Mouse (Mus musculus): ENCODE results near the gene Upk3b. TPM values are rescaled to one million over a fixed set of nuclear protein-coding genes. Genes with fewer than 3 reads are reported as not detected.

Upk3b gene
- polyA plus RNA-seq, 1 experiment from 2014 or later: 0.85 TPM

DNA sequence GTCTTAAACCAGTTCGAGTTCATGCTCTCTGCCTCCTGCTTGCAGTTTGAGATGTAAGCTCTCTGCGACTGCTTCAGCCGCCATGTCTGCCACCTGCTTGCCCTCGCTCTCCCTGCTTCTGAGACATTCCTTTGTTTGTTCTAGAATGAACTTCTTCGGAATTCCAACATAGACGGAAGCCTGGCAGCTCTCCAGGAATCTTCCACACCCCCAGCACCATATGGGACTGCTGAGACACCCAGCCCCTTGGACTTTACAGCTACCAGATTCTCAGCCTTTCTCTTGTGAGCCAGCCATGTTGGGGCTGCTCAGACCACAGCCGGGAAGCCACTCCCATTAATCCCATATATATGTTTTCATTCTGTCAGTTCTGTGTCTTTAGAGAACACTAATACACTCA is 38.0 kb downstream of the Upk3b start:
- Histone ChIP-seq H3K27me3 (ENCODE audit: control insufficient read depth, insufficient read depth, low read length) (no peaks in the 10 kb centered on the region), H3K9me3 (ENCODE audit: control insufficient read depth, low read length) (no peaks in the 10 kb centered on the region), H3K36me3 (ENCODE audit: control insufficient read depth, insufficient read depth, low read length) (no peaks in the 10 kb centered on the region), H3K4me2 (replicated peaks; ENCODE audit: low read depth, low read length) (no peak overlapping the region), H3K4me1 (ENCODE audit: control insufficient read depth, insufficient read depth, low read length) (no peaks in the 10 kb centered on the region), H3K27ac (ENCODE audit: low read depth, low read length) (peak overlapping the region; percentile 30; the same call in 1 of the 2 replicates), H3K4me3 (ENCODE audit: low read length) (no peak overlapping the region), H3K9ac (ENCODE audit: low read depth, low read length) (no peak overlapping the region)
- 46% methylated on average over 7 of the region's 7 CpGs for WGBS
- ATAC-seq (ENCODE audit: low FRiP score, low TSS enrichment): no peak; the same call in 1 of the 2 replicates

DNA sequence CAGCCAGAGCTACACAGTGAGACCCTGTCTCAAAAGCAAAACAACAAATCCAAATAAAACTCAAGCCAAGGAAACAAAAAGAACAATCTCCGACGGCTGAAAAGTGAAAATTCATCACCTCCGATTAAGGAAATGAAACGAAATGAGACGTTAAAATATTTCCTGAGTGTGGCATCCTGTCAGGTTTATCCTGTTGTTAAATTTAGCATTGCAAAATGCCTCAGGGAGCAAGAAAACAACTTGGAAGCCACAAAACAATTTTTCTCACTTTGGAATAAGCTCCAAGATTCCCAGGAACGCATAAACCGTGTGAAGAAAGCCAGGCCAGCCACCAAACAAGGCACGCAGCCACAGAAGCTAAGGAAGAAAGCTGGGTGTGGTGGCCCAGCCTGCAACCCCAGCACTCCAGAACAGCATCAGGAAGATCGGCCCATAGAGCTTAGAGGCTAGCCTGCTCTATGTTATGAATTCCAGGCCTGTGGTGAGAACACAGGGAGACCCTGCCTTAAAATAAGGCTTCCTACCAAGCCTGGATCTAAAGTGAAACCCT is 38.8 kb downstream of the Upk3b start:
- Histone ChIP-seq H3K4me3 (ENCODE audit: low read length) (no peak overlapping the region), H3K9me3 (ENCODE audit: control insufficient read depth, low read length) (no peaks in the 10 kb centered on the region), H3K27ac (ENCODE audit: low read depth, low read length) (peak overlapping the region; percentile 30; the same call in 1 of the 2 replicates)

DNA sequence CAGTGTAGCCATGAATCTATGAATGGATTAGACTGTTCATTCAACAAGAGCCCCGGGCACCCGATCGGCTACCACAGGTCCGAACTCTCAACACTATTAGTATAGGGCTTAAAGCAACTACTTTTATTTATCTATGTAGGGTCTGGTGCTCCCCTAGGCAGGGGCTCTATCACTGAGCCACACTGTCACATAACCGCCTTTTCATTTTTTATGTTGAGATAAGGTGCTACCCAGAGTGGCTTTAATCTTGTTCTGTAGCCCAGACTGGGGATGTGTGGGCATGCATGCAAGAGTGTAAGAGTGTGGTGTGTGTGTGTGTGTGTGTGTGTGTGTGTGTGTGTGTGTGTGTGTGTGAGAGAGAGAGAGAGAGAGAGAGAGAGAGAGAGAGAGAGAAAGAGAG is 39.8 kb downstream of the Upk3b start:
- Histone ChIP-seq H3K9me3 (ENCODE audit: control insufficient read depth, low read length) (no peaks in the 10 kb centered on the region), H3K4me2 (replicated peaks; ENCODE audit: low read depth, low read length) (no peak overlapping the region), H3K27ac (ENCODE audit: low read depth, low read length) (no peak overlapping the region), H3K9ac (ENCODE audit: low read depth, low read length) (no peak overlapping the region), H3K4me3 (ENCODE audit: low read length) (no peak overlapping the region), H3K4me1 (ENCODE audit: control insufficient read depth, insufficient read depth, low read length) (no peaks in the 10 kb centered on the region), H3K36me3 (ENCODE audit: control insufficient read depth, insufficient read depth, low read length) (no peaks in the 10 kb centered on the region), H3K27me3 (ENCODE audit: control insufficient read depth, insufficient read depth, low read length) (no peaks in the 10 kb centered on the region)
- WGBS: 95% methylated on average over 5 of the region's 5 CpGs
- ATAC-seq (ENCODE audit: low FRiP score, low TSS enrichment): no peak

More for the DNA sequence above, 38.8 kb downstream of the Upk3b start:
- no peak for ATAC-seq (ENCODE audit: low FRiP score, low TSS enrichment)
- no peaks in the 10 kb centered on the region for H3K36me3 ChIP-seq (ENCODE audit: control insufficient read depth, insufficient read depth, low read length)
- H3K4me2 ChIP-seq (replicated peaks; ENCODE audit: low read depth, low read length): no peak overlapping the region
- no peak overlapping the region for H3K9ac ChIP-seq (ENCODE audit: low read depth, low read length)
- 72% methylated on average over 9 of the region's 9 CpGs for WGBS
- no peaks in the 10 kb centered on the region for H3K27me3 ChIP-seq (ENCODE audit: control insufficient read depth, insufficient read depth, low read length)
- H3K4me1 ChIP-seq (ENCODE audit: control insufficient read depth, insufficient read depth, low read length): no peaks in the 10 kb centered on the region

DNA sequence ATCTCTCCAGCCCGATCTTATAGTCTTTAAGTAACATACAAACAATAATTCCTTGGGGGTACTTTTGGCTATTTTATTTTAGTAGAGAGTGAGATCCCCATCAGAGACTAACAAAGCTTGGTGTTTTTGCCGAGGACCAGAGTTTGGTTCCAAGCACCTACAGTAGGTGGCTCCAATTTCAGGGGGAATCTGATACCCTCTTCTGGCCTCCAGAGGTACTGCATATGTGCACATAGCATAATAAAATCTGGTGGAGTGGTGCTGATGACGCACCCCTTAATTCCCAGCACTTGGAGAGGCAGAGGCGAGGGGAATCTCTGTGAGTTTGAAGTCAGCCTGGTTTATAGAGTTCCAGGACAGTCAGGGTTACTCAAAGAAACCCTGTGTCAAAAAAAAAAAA is 44.0 kb downstream of the Upk3b start:
- Histone ChIP-seq H3K9ac (ENCODE audit: low read depth, low read length) (no peak overlapping the region), H3K4me1 (ENCODE audit: control insufficient read depth, insufficient read depth, low read length) (peaks cover 13% of the 10 kb centered on the region), H3K9me3 (ENCODE audit: control insufficient read depth, low read length) (no peaks in the 10 kb centered on the region), H3K36me3 (ENCODE audit: control insufficient read depth, insufficient read depth, low read length) (0 out of 2 replicates have a peak, but pooled peaks cover 3% of the 10 kb centered on the region), H3K4me3 (ENCODE audit: low read length) (no peak overlapping the region), H3K27ac (ENCODE audit: low read depth, low read length) (no peak overlapping the region), H3K4me2 (replicated peaks; ENCODE audit: low read depth, low read length) (no peak overlapping the region), H3K27me3 (ENCODE audit: control insufficient read depth, insufficient read depth, low read length) (no peaks in the 10 kb centered on the region)
- 83% methylated on average over 4 of the region's 4 CpGs for WGBS
- ATAC-seq (ENCODE audit: low FRiP score, low TSS enrichment): no peak

DNA sequence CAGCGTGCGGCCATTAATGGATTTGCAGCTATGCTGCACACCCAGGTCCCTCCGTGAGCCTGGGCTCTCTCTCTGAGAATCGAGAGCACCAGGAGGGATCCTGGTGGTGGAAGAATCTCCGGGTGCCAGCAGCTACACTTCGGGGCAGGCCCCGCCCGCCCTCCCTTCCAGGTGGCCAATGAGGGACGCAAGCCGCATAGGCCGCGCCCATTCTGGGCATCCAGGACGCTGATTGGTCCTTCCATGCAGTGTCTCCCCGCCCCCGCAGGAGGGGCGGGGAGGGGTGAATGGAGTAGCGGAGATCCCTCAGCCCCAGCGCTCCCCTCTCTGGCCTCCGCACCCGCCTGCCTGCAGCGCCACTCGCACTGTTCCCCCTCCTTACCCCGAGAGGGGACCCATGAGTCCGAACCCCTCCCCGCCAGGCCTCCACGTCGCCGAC is 45.4 kb downstream of the Upk3b start, which contains the start of gene Rasa4:
Gene Rasa4, plus strand, starts transcription at position 248 of the 439 bp plus-strand sequence.
- H3K4me3 ChIP-seq (ENCODE audit: low read length): peak within 1 kb of the TSS; percentile 44
- H3K27ac ChIP-seq (ENCODE audit: low read depth, low read length): no peak within 1 kb of the TSS
- peak; percentile 94 for ATAC-seq (ENCODE audit: low FRiP score, low TSS enrichment)
- H3K36me3 ChIP-seq (ENCODE audit: control insufficient read depth, insufficient read depth, low read length): 0 out of 2 replicates have a peak, but pooled peaks cover 3% of the 10 kb centered on the region
- H3K27me3 ChIP-seq (ENCODE audit: control insufficient read depth, insufficient read depth, low read length): no peaks in the 10 kb centered on the region
- under 1% methylated on average over 28 of the region's 28 CpGs for WGBS
- H3K9me3 ChIP-seq (ENCODE audit: control insufficient read depth, low read length): no peaks in the 10 kb centered on the region
- H3K4me1 ChIP-seq (ENCODE audit: control insufficient read depth, insufficient read depth, low read length): peaks cover 13% of the 10 kb centered on the region
- H3K4me2 ChIP-seq (replicated peaks; ENCODE audit: low read depth, low read length): peak within 1 kb of the TSS; percentile 56
- peak within 1 kb of the TSS; percentile 32 for H3K9ac ChIP-seq (ENCODE audit: low read depth, low read length)

DNA sequence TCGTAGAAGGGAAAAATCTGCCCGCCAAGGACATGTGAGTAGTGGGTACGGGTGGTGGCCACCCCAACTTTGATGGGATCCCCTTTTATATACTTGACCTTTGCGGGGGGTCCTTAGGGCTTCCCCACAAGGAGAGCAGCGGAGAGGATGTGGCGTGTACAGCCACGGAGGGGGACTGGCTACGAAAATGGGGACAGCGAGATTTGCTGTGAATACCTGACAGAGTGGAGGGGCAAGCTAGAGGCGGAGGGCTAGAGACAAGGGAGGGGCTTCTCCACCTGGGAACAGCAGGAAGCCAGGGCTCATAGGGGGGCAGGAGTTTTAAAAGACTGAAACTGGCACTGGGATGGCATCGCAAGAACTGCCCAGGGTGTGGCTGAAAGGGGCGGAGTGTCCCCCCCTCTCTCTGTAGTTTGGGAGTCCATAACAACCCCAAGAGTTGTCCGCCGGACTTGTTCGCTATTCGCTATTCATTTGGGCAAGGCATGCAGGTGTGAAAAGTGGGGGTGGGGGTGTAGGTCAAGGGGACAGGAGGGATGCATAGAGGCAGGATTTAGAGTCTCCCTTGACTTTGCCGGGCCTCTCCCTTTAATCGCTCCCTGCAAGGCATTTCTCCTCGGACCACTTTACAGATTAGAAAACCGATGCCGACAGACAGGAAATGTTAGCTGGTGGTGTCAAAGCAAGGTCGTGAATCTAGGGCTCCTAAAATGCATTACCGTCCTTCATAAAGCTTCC is 46.0 kb downstream of the Upk3b start:
- ATAC-seq (ENCODE audit: low FRiP score, low TSS enrichment): peak; percentile 9; the same call in 1 of the 2 replicates
- no peaks in the 10 kb centered on the region for H3K27me3 ChIP-seq (ENCODE audit: control insufficient read depth, insufficient read depth, low read length)
- no peaks in the 10 kb centered on the region for H3K9me3 ChIP-seq (ENCODE audit: control insufficient read depth, low read length)
- H3K4me2 ChIP-seq (replicated peaks; ENCODE audit: low read depth, low read length): peak overlapping the region; percentile 56
- 0 out of 2 replicates have a peak, but pooled peaks cover 3% of the 10 kb centered on the region for H3K36me3 ChIP-seq (ENCODE audit: control insufficient read depth, insufficient read depth, low read length)
- peaks cover 13% of the 10 kb centered on the region for H3K4me1 ChIP-seq (ENCODE audit: control insufficient read depth, insufficient read depth, low read length)
- peak overlapping the region; percentile 32 for H3K9ac ChIP-seq (ENCODE audit: low read depth, low read length)
- WGBS: under 1% methylated on average over 23 of the region's 23 CpGs
- no peak overlapping the region for H3K27ac ChIP-seq (ENCODE audit: low read depth, low read length)
- peak overlapping the region; percentile 44 for H3K4me3 ChIP-seq (ENCODE audit: low read length)

DNA sequence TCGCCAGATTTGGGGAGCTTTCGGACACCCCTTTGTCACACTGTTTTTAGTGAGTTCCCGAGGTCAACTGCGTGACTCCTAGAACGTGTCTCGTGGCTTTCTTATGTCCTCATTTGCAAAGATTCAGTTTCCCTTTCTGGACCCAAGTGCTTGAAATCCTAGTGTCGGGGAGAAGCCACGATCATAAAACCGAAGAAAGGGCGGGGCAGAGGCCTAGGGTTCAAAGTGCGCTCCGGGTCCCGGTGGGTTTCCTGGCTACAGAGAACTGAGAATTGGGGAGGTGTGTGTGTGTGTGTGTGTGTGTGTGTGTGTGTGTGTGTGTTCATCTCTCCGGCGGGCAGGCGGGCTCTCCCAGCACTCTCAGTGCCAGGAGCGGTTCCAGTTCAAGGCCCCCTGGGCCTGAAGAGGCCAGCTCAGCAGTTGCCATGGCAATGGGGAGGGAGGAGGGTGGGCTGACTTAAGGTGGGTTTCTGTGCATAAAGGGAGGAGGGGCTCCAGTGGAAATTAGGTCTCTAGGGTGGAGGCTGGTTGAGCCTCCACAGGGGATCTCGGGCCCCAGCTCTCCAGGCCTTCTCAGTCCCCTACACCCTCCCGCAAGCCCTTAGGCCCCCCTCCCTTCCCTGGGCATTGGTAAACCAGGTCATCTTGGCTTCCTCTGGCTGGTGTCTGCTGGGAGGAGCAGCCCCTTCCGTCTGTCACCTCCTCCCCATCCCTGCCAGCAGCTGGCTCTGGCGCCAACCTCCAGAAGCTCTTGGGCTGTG is 46.8 kb downstream of the Upk3b start:
- 6% methylated on average over 21 of the region's 21 CpGs for WGBS
- Histone ChIP-seq H3K4me3 (ENCODE audit: low read length) (peak overlapping the region; percentile 44), H3K4me1 (ENCODE audit: control insufficient read depth, insufficient read depth, low read length) (peaks cover 13% of the 10 kb centered on the region), H3K9ac (ENCODE audit: low read depth, low read length) (peak overlapping the region; percentile 28), H3K27ac (ENCODE audit: low read depth, low read length) (no peak overlapping the region), H3K9me3 (ENCODE audit: control insufficient read depth, low read length) (no peaks in the 10 kb centered on the region), H3K36me3 (ENCODE audit: control insufficient read depth, insufficient read depth, low read length) (0 out of 2 replicates have a peak, but pooled peaks cover 3% of the 10 kb centered on the region), H3K27me3 (ENCODE audit: control insufficient read depth, insufficient read depth, low read length) (no peaks in the 10 kb centered on the region), H3K4me2 (replicated peaks; ENCODE audit: low read depth, low read length) (peak overlapping the region; percentile 56)
- peak; percentile 34 for ATAC-seq (ENCODE audit: low FRiP score, low TSS enrichment)

DNA sequence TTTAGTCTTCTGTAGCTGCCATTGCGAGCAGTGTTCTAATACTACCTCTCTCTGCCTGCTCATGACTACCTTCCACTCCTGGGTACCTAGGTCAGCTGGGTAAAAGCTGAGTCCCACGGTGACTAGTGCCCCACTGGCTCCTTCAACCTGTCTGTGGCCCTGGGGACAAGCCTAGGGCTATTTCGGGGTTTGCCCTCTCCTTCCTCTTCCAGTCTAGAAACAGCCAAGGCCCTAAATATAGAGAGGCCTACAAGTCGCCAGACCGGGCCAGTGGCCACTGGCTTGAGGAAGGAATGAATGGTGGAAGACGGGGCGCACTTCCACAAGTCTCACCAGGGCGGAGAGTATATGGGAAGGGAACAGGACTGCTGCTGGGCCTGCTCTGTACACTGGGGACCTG is 48.0 kb downstream of the Upk3b start:
- ATAC-seq (ENCODE audit: low FRiP score, low TSS enrichment): no peak
- no peak overlapping the region for H3K4me3 ChIP-seq (ENCODE audit: low read length)
- H3K36me3 ChIP-seq (ENCODE audit: control insufficient read depth, insufficient read depth, low read length): 0 out of 2 replicates have a peak, but pooled peaks cover 6% of the 10 kb centered on the region
- peaks cover 13% of the 10 kb centered on the region for H3K4me1 ChIP-seq (ENCODE audit: control insufficient read depth, insufficient read depth, low read length)
- no peak overlapping the region for H3K4me2 ChIP-seq (replicated peaks; ENCODE audit: low read depth, low read length)
- H3K27me3 ChIP-seq (ENCODE audit: control insufficient read depth, insufficient read depth, low read length): no peaks in the 10 kb centered on the region
- 94% methylated on average over 8 of the region's 8 CpGs for WGBS
- no peak overlapping the region for H3K9ac ChIP-seq (ENCODE audit: low read depth, low read length)
- no peak overlapping the region for H3K27ac ChIP-seq (ENCODE audit: low read depth, low read length)
- no peaks in the 10 kb centered on the region for H3K9me3 ChIP-seq (ENCODE audit: control insufficient read depth, low read length)
